Mouse (Mus musculus) megakaryocyte-erythroid progenitor cell, adult 5-6 weeks (primary cell): ENCODE results near the gene Kdm5b. TPM values are rescaled to one million over a fixed set of nuclear protein-coding genes. Genes with fewer than 3 reads are reported as not detected.

Source experiments
- ATAC-seq: replicated peaks from 2 replicates; pipeline ENCODE4 v1.8.0; 2016; ENCODE audit warnings: mild to moderate bottlenecking, inconsistent platforms; ENCODE audit not compliant: severe bottlenecking, poor library complexity, low FRiP score, low TSS enrichment
- total RNA-seq, 2 experiments: library from RNA; stranded (forward) in 1 of 2; stranded (reverse) in 1 of 2; fragments of 200-1000, 215-1000 nt in 1 of 2; fragments of >200 nt in 1 of 2; fragmentation: Nextera tagmentation in 1 of 2; gene quantifications; 2 replicates each; pipeline ENCODE4 v1.2.3; 2014 to 2017

The Kdm5b gene
- total RNA-seq, 2 experiments from 2014 or later, result 25.5 to 35.0 TPM

DNA sequence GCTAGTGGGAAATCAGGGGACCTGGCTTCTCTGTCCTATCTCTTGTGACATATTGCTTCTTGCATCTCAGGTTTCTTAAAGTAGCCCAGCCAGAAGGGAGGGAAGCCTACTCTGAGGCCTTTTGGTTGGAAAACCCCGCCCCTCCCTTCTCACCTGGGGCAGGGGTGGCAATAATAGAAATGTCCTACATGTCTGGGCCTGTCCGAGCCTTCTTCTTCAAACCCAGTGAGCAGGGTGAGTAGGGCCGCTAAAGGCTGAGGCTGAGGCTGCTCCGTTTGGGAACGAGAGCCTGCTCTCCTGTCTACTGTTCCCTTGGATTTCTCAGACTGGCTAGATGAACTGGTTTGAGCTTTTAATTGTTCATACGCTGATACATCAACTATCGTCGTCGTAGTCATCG is 19.4 kb upstream of the Kdm5b start:
- ATAC-seq, result no peak

DNA sequence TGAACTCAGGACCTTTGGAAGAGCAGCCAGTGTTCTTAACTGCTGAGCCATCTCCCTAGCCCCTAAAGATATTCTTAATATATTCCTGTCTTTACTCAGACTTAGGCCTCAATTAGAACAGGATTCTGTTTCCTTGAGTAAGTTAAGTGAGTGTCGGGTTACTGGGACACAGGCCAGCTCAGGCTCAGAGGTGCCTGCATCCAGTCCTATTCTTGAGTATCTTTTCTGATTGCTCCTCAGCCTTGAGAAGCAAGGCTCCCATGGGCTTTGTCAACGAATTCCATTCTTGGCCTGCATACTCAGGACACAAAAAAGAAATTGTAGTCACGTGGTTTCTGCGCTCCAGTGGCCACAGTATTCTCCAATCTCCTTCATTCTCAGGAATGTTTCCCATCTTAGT is 11.7 kb upstream of the Kdm5b start:
- no peak for ATAC-seq

DNA sequence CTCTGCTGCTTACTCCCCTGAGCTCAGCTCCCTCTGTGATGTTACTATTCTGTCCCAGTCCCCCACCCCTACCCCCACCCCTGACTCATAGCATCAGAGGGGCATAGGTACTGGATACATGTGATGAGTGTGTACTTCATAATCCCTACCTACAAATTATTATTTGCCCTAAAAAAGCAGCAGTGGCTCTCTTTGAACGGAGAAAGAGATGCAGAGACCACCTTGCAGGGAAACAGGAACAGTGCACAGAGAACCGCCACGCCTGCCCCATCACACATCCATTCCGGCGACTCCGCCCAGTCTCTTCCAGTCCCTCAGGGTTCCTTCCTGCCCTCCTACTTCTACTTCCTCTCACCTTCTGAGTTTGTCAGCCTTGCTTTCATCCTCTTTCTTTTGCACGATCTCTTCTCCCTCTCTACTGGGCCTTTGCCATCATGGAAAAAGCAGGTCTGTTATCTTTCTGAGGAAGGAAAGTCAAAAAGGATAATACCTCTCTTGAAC is 10.3 kb upstream of the Kdm5b start, which contains the start of gene Mgat4e:
Mgat4e (minus strand) TSS at position 51 of the 501 bp plus-strand sequence.
- ATAC-seq, result no peak

DNA sequence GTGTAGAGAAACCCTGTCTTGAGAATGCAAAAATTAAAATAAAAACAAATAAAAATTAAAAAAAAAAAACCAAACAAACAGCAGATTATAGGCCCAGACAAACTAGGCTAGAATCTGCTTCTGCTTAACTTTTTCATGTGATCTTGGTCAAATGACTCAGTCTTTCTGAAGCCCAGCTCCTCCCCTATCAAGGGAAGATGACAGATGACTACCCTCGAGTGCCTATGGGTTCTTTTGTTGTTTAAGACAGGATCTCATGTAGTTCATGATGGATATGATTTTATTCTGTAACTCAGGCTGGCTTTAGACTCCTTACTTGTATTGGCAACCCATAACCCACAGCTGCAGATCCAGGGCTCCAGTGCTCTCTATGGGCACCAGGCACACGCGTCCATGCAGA is 8.1 kb upstream of the Kdm5b start:
- ATAC-seq, result no peak

DNA sequence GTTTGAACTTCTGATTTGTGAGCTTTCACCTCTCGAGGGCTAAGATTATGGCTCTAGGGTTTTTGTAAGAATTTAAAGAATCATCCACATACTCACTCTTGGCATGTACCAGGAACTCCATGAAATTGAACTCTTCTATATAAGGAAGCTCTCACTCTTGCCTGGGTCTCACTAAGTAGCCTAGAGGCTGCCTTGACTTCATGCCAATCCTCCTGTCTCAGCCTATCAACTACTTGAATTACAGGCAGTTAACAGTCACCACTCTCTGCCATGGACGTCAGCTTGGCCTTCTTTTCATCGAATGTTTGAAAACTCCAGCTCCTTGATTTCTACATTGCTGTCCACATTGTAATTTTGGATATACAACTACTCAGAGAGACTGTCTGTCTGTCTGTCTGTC is 7.6 kb upstream of the Kdm5b start:
- ATAC-seq, result no peak

DNA sequence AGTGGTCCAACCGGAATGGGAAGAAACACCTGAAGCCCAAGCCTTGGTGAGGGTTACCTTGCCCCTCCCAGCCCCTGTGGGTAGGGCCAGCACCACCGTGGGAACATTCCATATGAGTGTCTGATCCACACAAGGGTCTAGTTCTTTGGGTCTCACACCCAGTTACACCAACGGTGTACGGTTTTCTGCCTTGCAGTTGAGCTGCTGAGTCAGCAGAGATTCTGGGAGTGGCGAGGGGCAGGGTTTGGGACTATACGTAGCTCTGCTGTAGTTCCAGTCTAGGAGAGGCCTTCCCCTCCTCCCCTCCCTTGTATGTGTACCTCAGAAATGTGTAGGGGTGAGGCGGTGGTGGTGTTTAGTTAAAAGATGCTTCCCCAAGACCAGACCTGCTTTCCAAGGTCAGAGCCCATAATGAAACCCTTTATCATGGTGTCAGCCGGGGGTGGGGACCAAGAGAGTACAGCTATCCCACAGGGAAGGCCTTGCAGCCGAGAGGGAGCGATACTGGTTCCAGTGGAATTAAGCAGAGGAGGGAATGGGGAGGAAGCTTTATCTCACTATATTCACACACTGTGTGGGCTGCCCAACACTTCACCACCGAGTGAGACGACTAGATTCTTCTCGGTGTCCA is 4.6 kb upstream of the Kdm5b start:
- 0 out of 2 replicates have a peak, but pooled peaks have one; percentile 23 for ATAC-seq

DNA sequence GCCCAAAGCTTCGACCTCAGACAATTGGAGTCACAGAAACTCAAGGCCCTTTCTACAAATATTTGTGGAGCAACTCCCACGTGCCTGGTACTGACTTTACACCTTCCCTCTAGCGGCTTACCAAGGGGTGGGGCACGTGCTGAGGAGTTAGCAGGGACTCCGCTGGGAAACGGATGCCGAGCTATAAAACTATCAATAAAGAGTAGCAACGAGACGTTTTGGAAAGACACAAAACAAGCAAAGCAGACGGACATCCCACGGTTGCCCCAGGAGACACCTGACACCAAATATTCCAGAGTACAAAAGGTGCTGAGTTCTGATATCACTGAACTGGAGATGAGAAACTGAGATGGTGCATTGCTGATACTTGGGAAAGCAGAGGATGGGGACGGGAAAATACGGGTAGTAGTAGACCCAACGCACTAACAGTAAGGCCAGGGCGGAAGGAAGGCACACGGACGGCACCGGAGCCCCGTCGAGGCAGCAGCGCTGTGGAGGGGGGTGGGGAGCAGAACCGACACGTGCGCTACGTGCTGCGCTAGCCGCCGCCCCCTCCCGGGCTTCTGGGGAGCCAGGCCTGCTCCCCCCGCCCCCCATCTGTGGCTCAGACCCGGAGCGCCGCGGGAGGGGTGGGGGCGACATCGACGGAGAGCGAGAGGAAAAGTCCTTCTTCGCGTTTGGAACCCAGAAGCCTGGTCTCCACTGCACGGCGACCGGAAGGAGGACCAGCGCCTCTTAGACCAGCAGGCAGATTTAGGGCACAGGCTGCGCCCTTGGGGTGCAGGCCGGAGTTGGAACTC is 3.9 kb upstream of the Kdm5b start:
- 0 out of 2 replicates have a peak, but pooled peaks have one; percentile 24 for ATAC-seq

DNA sequence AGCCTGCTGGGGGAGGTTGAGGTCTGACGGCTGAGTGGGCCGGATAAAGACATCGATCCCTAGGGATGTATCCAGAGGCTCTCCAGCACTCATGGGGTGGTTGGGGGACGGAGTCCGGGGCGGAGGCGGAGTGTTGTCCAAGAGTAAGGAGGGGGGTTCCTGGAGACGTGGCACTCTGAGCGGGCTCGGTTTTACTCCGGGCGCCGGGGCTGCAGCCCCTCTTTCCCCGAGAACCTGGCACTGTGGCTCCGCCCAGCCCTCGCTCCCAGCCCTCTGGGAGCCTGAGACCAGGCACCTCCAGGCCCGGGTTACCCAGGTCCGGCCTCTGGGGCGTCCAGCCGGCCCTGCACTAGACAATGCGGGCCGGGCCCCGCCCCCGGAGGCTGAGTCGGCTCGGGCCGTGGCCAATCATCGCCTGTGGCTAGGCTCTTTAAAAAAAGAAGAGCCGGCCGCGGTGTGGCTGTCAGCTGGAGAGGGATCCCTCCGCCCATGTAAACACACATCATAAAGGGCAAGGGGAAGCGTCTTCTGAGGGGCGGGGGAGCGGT is 3.2 kb upstream of the Kdm5b start:
- ATAC-seq, result peak; percentile 83

DNA sequence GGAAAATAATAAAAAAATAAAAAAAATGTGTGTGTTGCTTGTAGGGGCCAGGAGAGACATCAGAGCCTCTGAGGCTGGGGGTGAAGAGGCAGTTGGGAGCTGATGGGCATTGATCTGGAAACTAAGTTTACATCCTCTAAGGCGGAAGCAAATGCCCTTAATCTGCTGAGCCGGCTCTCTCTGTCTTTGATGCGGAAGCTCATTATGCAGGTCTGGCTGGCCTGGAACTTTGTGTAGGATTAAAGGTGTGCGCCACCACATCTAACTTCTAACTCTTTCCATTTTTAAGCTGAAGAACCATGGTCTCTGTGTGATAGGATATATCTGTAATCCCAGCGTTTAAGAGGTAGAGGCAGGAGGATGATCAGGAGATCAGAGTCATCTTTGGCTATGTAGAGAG is 1.5 kb upstream of the Kdm5b start:
- no peak for ATAC-seq

DNA sequence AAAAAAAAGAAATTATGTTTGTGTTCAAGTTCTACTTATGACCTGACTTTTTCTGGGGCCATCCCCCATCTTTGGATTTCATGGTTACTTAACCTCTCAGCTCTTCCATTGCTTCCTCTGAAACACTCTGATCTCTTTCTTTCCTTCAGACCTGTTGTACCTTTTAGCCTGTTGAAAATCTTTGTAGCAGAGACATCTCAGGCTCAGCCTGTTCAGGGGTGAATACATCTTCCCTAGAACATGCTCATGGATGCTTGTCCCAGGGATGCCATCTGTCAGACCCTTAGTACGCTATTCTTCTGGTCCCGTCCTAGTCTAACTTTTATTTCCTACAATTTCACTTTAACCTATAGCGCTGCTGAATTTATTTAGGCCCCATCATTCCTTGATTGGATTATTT is 745 bp upstream of the Kdm5b start:
- ATAC-seq, result no peak

DNA sequence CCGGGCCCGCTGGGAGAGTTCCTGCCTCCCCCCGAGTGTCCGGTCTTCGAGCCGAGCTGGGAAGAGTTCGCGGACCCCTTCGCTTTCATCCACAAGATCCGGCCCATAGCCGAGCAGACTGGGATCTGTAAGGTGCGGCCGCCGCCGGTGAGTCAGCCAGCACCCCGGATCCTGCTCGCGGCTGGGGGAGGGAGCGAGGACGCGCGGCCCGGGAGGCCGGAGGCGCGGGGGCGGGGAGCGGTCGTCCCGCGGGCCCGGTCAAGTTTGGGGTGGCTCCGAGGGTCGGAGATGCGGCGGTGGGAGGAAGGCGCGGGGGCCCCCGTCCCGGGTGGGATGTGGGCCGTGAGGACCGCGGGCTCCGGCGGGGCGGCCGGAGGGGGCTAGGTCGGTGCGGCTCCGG is 425 bp downstream of the Kdm5b start:
- no peak for ATAC-seq

DNA sequence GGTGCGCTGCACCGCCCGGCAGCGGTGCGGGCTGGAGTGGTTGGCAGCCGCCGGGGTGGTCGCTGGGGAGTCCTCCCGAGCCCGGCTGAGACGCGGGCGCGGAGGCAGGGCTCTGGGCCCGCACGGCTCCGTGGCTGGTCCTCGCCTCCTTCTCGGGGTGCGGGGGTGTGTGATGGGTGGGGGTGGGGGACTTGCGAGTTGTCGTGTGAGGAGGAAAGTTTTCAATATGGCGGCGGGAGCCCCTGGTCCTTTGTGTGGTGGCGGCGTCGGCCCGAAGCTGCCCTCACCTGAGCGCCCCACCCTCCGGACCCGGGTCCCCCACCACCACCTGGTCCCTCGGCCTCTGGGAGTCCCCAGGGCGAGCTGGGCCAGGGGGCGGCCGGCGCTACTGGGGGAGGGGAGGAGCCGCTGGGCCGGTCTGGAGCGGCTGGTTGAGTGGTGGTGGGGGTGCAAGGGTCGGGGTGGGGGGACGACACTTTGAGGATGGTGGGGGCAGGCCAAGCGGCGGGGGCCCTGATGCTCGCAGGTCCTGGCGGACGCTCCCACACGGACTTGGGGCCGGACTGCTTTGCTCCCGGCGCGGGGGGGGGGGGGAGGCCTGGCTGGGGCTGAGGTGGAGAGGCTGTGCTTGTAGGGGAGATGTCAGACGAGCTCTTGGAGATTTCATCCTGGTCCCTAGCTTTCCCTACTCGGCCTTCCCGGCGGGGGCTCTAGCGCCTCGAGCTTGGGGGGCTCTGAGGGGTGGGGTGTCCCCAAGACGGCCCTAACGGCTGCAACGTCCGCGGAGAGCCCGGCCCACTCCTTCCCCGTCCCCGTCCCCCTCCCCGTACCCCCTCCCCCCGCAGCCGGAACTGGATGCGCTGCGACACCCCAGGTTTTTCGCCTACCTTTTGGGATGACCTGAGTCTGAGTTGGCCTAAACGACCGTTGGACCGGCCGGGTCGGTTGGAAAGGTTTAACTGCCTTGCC is 1.1 kb downstream of the Kdm5b start:
- no peak for ATAC-seq

DNA sequence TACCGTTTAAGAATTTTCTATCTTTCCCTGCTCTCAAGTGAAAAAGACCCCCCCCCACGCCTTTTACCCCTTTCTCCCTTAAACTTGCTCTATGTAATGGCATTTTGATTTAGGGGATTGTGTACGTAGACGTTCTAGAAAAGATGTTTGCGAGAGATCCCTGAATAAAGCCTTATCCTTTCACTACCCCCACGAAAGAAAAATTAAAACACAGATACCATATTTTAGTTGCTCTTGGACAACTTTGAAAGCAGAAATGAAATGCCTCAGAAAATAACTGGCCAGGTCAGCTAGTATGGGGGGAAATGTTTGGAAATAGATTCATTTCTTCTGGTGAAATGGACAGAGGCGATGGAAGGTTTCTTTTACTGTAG is 1.8 kb downstream of the Kdm5b start:
- ATAC-seq, result no peak

DNA sequence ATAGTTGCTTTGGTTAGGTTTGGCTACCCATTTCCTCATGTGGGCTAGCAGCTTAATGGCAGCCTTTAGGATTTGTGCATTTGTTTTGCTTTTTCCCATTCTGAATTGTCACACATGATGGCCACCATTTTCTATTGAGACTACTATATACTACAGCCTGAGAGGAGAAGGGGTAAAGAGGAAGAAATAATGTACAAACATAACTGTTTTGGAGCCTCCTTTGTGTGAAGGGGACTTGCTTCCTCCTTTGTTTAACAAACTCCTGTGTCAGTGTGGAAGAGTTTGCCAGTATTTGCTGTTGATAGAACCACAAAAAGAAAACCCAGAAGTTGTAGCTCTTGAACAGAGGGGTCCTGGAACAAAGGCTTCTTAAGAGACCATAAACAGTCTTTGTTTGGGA is 2.5 kb downstream of the Kdm5b start:
- ATAC-seq, result no peak

DNA sequence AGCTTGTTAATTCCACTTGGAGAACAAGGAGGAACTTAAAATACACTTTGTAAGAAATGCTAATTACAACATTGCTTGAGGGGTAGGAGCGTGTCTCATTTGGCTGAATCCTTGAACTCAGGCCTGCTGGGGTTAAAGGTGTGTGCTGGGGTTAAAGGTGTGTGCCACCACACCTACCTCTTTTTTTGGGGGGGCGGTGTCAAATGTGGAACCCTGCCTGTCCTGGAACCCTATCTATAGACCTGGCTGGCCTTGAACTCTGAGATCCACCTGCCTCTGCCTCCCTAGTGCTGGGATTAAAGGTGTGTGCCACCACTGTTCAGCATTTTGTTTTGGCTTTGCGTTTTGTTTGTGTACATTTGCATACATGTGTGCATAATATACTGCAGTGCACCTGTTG is 3.8 kb downstream of the Kdm5b start:
- no peak for ATAC-seq

DNA sequence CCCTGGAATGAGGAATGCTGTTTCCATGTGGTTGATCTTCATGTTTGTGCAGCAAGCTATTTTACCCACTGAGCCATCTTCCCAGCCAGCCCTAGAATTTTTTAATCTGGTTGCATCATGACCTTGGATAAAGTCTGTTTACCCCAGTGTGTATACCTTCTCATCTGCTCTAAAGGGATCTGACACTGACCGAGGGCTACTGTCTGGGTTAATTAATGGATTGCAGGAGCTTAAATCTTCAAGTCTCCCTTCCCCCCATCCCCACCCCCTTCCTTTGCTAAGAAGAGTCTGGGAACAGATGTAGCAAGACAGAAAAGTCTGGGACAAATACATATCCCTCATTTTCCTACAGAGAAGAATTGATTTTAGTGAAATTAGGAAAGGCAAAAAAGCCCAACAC is 7.5 kb downstream of the Kdm5b start:
- ATAC-seq, result no peak

DNA sequence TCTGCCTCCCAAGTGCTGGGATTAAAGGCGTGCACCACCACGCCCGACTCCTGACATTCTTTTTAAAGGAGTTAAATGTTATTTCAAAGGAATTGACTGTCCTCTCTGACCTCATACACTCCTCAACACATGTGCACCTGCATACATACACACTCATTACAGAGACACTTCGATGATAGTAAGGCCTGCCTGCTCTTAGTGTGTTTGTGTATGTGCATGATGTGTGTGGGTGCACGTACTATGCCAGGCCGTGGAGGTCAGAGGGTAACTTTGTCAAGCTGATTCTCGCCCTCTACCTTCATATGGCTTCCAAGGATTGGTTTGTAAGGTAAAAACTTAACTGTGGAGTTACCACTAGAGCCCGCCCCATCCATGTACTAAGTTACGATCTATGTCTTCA is 10.2 kb downstream of the Kdm5b start:
- ATAC-seq, result no peak

DNA sequence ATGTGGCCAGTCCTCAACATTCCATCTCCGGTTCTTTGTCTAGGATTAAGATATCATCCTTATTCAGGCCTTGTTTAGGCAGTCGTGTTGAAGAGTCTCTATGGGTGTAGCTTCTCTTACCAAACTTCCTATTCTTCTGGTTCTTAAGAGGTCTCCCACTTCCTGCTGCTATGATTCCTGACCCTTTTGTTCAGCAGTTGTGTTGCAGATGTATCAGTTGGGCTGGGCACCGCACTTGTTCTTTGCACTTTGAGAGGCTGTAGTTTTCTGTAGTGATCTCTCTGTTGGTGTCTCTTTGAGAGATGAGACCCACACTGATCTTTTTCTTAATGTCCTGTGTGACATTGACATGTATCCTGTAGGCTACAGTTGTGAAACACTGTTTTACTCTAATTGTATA is 10.7 kb downstream of the Kdm5b start:
- ATAC-seq, result no peak

DNA sequence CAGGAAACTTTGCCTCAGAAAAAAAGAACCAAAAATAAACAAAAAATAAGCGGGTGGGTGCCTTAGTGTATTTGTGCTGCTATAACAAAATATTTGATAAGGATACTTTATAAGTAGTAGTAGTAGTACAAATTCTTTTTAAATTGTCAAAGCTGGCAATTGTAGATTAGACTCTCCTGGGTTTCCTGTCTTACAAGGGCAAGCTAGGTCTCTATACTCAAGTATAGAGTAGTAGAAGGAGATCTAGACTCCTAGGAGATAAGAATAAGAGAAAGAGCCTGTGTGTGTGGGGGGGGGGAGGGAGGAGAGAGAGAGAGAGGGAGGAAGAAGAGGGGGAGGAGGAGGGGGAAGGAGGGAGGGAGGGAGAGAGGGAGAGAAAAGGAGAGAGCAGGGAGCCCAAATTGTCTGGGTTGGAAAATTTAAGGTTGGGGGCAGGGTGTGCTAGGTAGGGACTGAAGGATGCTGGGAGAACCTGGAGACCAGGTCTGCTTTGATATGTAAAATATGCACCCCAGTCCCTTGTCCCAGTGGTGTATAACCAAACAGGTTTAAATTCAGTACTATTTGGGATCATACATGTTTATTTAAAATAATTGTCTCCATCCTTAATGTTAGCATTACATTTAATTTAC is 13.4 kb downstream of the Kdm5b start:
- peak; percentile 85 for ATAC-seq
